Mouse (Mus musculus): ENCODE measurements around the gene Paqr8.
"Not testable (repeated sequence)": the region's sequence is repeated elsewhere in the genome, so short reads cannot be mapped to it uniquely, and the experiment has no call there.

Paqr8 gene

GRCm38 (mm10) chr1:20908541-20908940 is 18.1 kb downstream of the Paqr8 start:
- DNase-seq (ENCODE audit: extremely low spot score, low read depth, low spot score) = no peak

- DNase-seq (ENCODE audit: extremely low spot score, low read depth, low spot score) = no peak
Measured at GRCm38 (mm10) chr1:20912115-20912514, 21.7 kb downstream of the Paqr8 start.

DNA sequence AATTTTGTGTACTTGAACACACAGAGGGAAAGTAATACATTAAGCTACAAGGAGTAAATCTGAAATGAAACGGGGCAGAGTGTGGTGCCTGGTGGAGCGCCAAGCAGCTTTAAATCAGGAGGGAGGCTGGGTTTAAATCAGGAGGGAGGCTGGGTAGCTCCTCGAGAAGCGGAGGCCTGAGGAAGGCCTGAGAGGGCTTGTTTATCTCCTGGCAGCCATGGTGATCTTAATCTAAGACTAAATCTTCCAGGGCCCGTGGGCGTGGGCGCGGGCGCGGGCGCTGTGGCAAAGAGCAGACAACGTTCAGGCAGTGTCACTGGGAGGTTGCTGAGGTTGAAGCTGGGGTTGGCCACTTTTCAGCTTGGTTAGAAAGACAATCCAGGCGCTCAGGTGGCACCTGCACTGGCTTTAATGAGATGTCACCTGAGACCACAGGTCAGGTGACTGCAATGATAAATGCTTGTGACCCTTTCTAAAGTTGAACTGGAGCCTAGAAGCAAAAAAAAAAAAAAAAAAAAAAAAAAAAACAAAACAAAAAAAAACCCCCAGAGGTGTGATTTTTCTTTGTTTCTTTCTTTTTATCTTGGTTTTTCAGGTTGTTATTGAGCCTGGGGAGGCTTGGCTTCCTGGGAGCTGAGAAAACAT is 22.2 kb downstream of the Paqr8 start:
- DNase-seq (ENCODE audit: extremely low spot score, low read depth, low spot score) = no peak

GRCm38 (mm10) chr1:20914769-20915168 is 24.4 kb downstream of the Paqr8 start:
- DNase-seq (ENCODE audit: extremely low spot score, low read depth, low spot score) = no peak

- DNase-seq (ENCODE audit: extremely low spot score, low read depth, low spot score) = no peak
Measured at GRCm38 (mm10) chr1:20915608-20916007, 25.2 kb downstream of the Paqr8 start.

DNA sequence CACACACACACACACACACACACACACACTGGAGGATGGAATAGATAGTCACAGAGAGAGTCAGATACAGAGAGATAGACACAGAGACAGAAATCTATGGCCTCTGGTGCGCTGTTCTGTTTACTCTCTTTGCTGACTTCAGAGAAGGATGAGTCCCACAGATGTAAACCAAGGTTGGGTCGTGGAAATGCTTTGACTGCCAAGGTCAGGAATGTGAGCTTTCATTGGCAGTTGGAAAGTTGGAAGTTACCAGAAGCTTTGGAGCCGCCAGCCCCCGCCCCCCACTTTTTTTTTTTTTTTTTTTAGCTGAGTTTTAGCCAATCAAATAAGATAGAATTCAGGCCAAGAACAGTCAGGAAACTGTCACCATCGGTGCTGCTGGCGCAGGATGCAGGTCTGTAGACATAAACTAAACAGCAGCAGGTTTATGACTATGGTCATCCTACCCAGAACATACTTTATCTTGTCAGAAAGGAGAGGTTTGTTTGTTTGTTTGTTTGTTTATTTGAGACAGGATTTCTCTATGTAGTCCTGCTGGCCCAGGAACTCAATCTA is 27.2 kb downstream of the Paqr8 start:
- DNase-seq (ENCODE audit: extremely low spot score, low read depth, low spot score) = no peak

GRCm38 (mm10) chr1:20919728-20920127 is 29.3 kb downstream of the Paqr8 start:
- no peak for DNase-seq (ENCODE audit: extremely low spot score, low read depth, low spot score)

DNA sequence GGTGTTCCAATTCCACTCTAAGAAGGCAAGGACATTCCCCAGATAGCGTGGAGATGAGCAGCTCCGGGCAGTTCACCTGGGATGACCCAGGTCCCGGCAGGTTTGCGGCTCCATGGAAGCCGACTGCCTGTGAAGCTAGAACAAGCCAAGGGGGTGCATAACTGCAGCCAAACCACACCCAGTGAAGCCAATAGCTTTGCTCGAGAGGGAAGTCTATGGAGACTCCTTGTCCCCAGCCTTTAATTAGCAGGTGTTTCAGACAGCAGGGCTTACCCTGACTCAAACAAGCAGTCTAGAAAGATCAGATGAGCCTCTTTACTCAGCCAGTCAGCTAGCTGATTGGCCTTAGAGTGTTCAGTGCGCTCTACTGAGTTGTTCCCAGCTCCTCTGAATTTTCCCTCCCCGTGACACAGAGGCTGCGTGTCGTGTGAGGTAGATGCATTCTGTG is 30.7 kb downstream of the Paqr8 start:
- DNase-seq (ENCODE audit: extremely low spot score, low read depth, low spot score) = no peak

- no peak for DNase-seq (ENCODE audit: extremely low spot score, low read depth, low spot score)
Measured at GRCm38 (mm10) chr1:20922612-20923399, 32.4 kb downstream of the Paqr8 start.

DNA sequence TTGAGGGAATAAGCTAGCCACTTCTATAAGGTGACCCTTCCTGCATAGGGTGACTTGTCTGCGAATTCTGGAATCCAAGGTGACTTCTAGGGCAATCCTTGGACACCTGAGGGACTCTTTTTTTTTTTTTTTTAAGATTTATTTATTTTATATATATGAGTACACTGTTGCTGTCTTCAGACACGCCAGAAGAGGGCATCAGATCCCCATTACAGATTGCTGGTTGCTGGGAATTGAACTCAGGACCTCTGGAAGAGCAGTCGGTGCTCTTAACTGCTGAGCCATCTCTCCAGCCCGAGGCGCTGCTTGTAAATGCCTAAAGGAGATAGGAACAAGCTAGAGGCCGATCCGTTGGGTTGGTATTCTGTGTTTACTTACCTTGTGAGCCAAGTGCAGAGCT is 34.9 kb downstream of the Paqr8 start:
- not testable (repeated sequence) for DNase-seq (ENCODE audit: extremely low spot score, low read depth, low spot score)

DNA sequence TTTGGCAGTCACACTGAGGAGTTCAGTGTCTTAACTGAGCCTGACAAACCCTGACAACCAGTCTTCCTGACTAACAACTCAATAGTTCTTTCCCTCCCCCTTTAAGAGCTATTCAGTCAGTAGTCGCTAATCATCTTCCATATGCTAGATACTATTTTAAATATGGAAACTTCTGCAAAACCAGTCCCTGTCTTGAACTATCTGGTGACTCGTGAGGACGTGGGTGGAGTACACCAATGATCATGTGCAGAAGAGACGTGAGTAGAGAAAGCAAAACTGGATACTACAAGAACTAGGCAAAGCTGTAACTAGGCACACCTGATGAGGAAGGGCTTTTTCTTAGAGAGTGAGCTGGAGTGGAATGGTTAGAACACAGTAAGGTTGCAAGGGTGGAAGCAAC is 35.5 kb downstream of the Paqr8 start:
- DNase-seq (ENCODE audit: extremely low spot score, low read depth, low spot score) = no peak

DNA sequence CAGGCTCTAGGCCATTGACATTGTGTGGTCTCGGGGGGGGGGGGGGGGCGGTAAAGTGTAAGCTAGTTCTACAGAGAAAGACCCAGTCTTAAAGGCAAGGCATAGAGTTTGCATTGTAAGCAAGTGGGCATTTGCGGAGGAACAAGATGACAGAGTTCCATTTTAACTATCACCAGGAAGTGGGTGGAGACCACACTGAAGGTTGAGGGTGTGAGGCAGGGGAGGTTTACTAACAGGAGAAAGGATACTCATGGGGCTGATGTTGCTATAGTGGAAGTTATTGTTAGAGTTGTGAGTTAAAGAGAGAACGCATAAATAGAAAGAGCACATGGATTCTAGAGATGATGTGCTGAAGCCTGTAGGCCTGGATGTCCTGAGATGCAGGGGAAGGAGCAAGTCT is 36.0 kb downstream of the Paqr8 start:
- no peak for DNase-seq (ENCODE audit: extremely low spot score, low read depth, low spot score)

GRCm38 (mm10) chr1:20928487-20928886 is 38.1 kb downstream of the Paqr8 start:
- DNase-seq (ENCODE audit: extremely low spot score, low read depth, low spot score) = no peak

GRCm38 (mm10) chr1:20933457-20933856 is 43.1 kb downstream of the Paqr8 start:
- no peak for DNase-seq (ENCODE audit: extremely low spot score, low read depth, low spot score)

DNA sequence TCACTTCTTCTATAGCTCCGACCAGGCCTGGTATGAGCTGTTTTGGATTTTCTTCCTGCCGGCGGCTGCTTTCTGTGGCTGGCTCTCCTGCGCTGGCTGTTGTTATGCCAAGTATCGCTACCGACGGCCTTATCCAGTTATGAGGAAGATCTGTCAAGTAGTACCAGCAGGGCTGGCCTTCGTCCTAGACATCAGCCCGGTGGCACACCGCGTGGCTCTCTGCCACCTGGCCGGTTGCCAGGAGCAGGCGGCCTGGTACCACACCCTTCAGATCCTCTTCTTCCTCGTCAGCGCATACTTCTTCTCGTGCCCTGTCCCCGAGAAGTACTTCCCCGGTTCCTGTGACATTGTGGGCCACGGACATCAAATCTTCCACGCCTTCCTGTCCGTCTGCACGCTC is 44.7 kb downstream of the Paqr8 start:
- DNase-seq (ENCODE audit: extremely low spot score, low read depth, low spot score) = no peak

GRCm38 (mm10) chr1:20939046-20939445 is 48.6 kb downstream of the Paqr8 start:
- DNase-seq (ENCODE audit: extremely low spot score, low read depth, low spot score) = peak; percentile 35

- no peak for DNase-seq (ENCODE audit: extremely low spot score, low read depth, low spot score)
Measured at GRCm38 (mm10) chr1:20940151-20940550, 49.7 kb downstream of the Paqr8 start.

DNA sequence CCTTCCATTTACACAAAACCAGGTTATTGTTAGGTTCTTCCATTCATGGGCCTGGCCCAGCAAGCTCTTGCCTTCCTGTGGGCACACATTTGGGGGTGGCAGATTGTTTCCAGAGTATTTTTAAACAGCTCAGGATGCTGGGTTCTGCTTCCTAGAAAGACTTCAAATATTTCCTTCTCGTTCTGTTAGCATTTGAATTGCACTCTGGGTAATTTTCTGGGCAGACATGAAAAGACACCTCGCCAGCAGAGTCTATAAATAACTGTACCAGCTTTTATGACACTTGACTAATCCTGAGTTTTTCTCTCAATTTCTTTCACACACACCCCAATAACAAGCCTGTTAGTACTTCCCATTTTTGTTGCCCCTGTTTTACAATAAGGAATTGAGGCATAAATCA is 50.9 kb downstream of the Paqr8 start:
- DNase-seq (ENCODE audit: extremely low spot score, low read depth, low spot score) = no peak

- DNase-seq (ENCODE audit: extremely low spot score, low read depth, low spot score) = no peak
Measured at GRCm38 (mm10) chr1:20941857-20942256, 51.5 kb downstream of the Paqr8 start.

DNA sequence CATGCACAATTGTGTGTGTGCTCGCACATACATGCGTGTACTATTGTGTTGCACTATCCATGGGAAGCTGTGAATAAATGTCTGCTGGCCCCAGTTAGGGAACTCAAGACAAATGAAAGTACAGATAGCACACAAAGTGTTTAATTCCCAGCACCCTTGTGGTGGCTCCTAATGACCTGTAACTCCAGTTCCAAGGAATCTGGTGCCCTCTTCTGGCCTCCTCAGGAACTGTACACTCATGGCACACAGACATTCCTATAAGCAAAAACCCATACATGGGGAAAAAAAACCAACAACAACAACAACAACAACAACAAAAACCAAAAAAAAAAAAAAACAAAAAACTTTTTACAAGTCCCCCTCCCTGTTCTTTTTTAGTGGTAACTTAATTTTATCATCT is 52.6 kb downstream of the Paqr8 start:
- no peak for DNase-seq (ENCODE audit: extremely low spot score, low read depth, low spot score)

GRCm38 (mm10) chr1:20951300-20951763 is 60.9 kb downstream of the Paqr8 start, which contains the start of gene Efhc1:
Efhc1 (plus strand) TSS chr1:20951626.
- peak; percentile 79 for DNase-seq (ENCODE audit: extremely low spot score, low read depth, low spot score)

DNA sequence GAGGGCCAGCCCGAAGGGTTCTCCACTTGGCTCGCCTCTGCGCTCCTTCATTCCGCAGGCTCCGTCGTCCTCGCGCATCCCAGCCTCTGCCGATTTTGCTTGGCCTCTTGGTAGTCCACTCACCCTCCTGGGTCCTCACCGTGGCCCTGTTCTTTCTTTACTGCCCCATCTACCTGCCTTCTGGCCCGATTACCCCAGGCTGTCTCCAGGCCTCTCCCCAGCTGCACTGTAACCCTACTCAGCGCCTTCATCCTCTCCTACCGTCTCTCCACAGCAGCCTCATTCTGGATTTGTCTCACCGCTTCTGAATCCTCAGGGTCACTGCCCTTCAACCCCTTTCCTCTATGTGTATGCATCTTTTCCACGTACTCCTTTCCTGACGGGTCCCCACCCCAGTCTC is 61.4 kb downstream of the Paqr8 start:
- DNase-seq (ENCODE audit: extremely low spot score, low read depth, low spot score) = no peak

Data from hindlimb bud, embryonic 11.5 days (tissue).